Mouse (Mus musculus): ENCODE measurements around the gene Lrch3. TPM values are rescaled to one million over a fixed set of nuclear protein-coding genes. Genes with fewer than 3 reads are reported as not detected.

The Lrch3 gene
- total and polyA plus RNA-seq, 2 experiments from 2014 or later: 11.2 to 22.8 TPM

- H3K27me3 ChIP-seq (ENCODE audit: control insufficient read depth, insufficient read depth, low read length): no peaks in the 10 kb centered on the region
- no peak overlapping the region for H3K27ac ChIP-seq (ENCODE audit: low read depth)
- H3K4me3 ChIP-seq (ENCODE audit: low read depth, low read length): no peak overlapping the region
- peaks cover 78% of the 10 kb centered on the region for H3K36me3 ChIP-seq (replicated peaks; ENCODE audit: control insufficient read depth, insufficient read depth, low read length)
- no peak overlapping the region for H3K9ac ChIP-seq (replicated peaks; ENCODE audit: low read depth, low read length)
- TF ChIP-seq CTCF (IDR thresholded peaks at IDR 0.05; ENCODE audit: low read depth): no peak
- TF ChIP-seq EP300 (IDR thresholded peaks at IDR 0.05; ENCODE audit: low read depth): no peak
- no peaks in the 10 kb centered on the region for H3K4me1 ChIP-seq (ENCODE audit: control insufficient read depth, insufficient read depth)
- WGBS: 94% methylated on average over 2 of the region's 2 CpGs
- H3K9me3 ChIP-seq (replicated peaks; ENCODE audit: control insufficient read depth, low read length): no peaks in the 10 kb centered on the region
- ATAC-seq (ENCODE audit: insufficient read depth, low read depth) (no peak), DNase-seq (ENCODE audit: low spot score) (no peak)
- no peak overlapping the region for H3K4me2 ChIP-seq (ENCODE audit: low read depth, low read length)
These were observed 70.7 kb downstream of the Lrch3 start for GRCm38 (mm10) chr16:32984631-32985030.

GRCm38 (mm10) chr16:32992158-32992557, 78.3 kb downstream of the Lrch3 start:
- no peak for TF ChIP-seq EP300 (IDR thresholded peaks at IDR 0.05; ENCODE audit: low read depth)
- no peak for TF ChIP-seq CTCF (IDR thresholded peaks at IDR 0.05; ENCODE audit: low read depth)
- Histone ChIP-seq H3K36me3 (replicated peaks; ENCODE audit: control insufficient read depth, insufficient read depth, low read length) (peaks cover 81% of the 10 kb centered on the region), H3K9ac (replicated peaks; ENCODE audit: low read depth, low read length) (no peak overlapping the region), H3K9me3 (replicated peaks; ENCODE audit: control insufficient read depth, low read length) (no peaks in the 10 kb centered on the region), H3K4me3 (ENCODE audit: low read depth, low read length) (no peak overlapping the region), H3K4me2 (ENCODE audit: low read depth, low read length) (no peak overlapping the region), H3K4me1 (ENCODE audit: control insufficient read depth, insufficient read depth) (no peaks in the 10 kb centered on the region), H3K27me3 (ENCODE audit: control insufficient read depth, insufficient read depth, low read length) (no peaks in the 10 kb centered on the region), H3K27ac (ENCODE audit: low read depth) (no peak overlapping the region)
- ATAC-seq (ENCODE audit: insufficient read depth, low read depth) (no peak), DNase-seq (ENCODE audit: low spot score) (no peak)
- 92% methylated on average over 5 of the region's 5 CpGs for WGBS

- WGBS: 15% methylated on average over 9 of the region's 9 CpGs
- TF ChIP-seq CTCF (IDR thresholded peaks at IDR 0.05; ENCODE audit: low read depth) (no peak), EP300 (IDR thresholded peaks at IDR 0.05; ENCODE audit: low read depth) (no peak)
- Histone ChIP-seq H3K9me3 (replicated peaks; ENCODE audit: control insufficient read depth, low read length) (0 out of 2 replicates have a peak, but pooled peaks cover 4% of the 10 kb centered on the region), H3K36me3 (replicated peaks; ENCODE audit: control insufficient read depth, insufficient read depth, low read length) (peaks cover 68% of the 10 kb centered on the region), H3K4me3 (ENCODE audit: low read depth, low read length) (no peak overlapping the region), H3K4me1 (ENCODE audit: control insufficient read depth, insufficient read depth) (0 out of 2 replicates have a peak, but pooled peaks cover 5% of the 10 kb centered on the region), H3K27me3 (ENCODE audit: control insufficient read depth, insufficient read depth, low read length) (no peaks in the 10 kb centered on the region), H3K27ac (ENCODE audit: low read depth) (no peak overlapping the region), H3K4me2 (ENCODE audit: low read depth, low read length) (peak overlapping the region; percentile 8; the same call in 1 of the 2 replicates), H3K9ac (replicated peaks; ENCODE audit: low read depth, low read length) (no peak overlapping the region)
- DNase-seq (ENCODE audit: low spot score): peak; percentile 71
- peak; percentile 27; the same call in 1 of the 2 replicates for ATAC-seq (ENCODE audit: insufficient read depth, low read depth)
These were observed 91.3 kb downstream of the Lrch3 start for GRCm38 (mm10) chr16:33005216-33005615.

DNA sequence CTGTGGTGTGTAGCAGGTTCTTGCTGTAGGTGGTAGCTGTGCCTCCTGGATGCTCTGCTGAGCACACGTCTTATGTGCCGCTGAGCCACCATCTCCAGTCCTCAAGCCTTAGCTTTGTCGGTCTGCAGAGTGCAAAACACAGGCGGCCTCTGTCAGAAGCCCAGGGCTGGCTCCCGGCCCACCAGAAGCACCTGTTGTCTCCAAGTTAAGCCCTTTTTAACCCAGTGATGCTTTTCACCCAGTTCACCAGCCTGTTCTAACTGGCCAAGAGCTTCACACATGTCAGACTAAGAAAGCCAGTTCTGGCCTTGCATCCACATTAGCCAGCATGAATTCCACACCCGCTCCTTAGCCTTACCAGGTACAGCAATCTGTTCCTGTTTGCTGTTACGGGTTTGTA, 93.0 kb downstream of the Lrch3 start:
- Histone ChIP-seq H3K9ac (replicated peaks; ENCODE audit: low read depth, low read length) (no peak overlapping the region), H3K4me1 (ENCODE audit: control insufficient read depth, insufficient read depth) (0 out of 2 replicates have a peak, but pooled peaks cover 5% of the 10 kb centered on the region), H3K4me2 (ENCODE audit: low read depth, low read length) (no peak overlapping the region), H3K4me3 (ENCODE audit: low read depth, low read length) (no peak overlapping the region), H3K27ac (ENCODE audit: low read depth) (no peak overlapping the region), H3K9me3 (replicated peaks; ENCODE audit: control insufficient read depth, low read length) (no peaks in the 10 kb centered on the region), H3K36me3 (replicated peaks; ENCODE audit: control insufficient read depth, insufficient read depth, low read length) (peaks cover 63% of the 10 kb centered on the region), H3K27me3 (ENCODE audit: control insufficient read depth, insufficient read depth, low read length) (no peaks in the 10 kb centered on the region)
- WGBS: 91% methylated on average over 7 of the region's 7 CpGs
- TF ChIP-seq EP300 (IDR thresholded peaks at IDR 0.05; ENCODE audit: low read depth) (no peak), CTCF (IDR thresholded peaks at IDR 0.05; ENCODE audit: low read depth) (no peak)
- ATAC-seq (ENCODE audit: insufficient read depth, low read depth): no peak
- DNase-seq (ENCODE audit: low spot score): no peak

DNA sequence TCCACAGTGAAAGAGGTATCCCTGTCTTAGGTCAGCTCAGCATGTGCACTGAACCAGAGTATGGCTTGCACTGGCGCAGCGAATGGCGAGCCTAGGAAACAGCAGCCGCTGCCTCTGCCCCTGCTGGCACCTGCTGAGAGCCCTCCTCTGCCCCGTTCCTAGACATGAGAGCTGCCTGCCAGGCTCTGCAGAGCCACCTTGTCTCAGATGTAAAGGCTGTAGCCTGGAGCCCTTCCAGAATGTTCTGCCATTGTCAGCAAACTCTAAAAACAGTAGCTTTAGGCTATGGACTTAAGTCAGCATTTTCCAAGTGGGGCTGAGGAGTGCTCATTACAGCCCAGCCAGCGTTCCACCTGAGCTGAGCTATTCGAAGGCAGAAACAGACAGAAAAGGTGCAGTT, 93.5 kb downstream of the Lrch3 start:
- peaks cover 64% of the 10 kb centered on the region for H3K36me3 ChIP-seq (replicated peaks; ENCODE audit: control insufficient read depth, insufficient read depth, low read length)
- no peak for DNase-seq (ENCODE audit: low spot score)
- TF ChIP-seq CTCF (IDR thresholded peaks at IDR 0.05; ENCODE audit: low read depth): no peak
- TF ChIP-seq EP300 (IDR thresholded peaks at IDR 0.05; ENCODE audit: low read depth): no peak
- WGBS: 77% methylated on average over 7 of the region's 7 CpGs
- H3K9ac ChIP-seq (replicated peaks; ENCODE audit: low read depth, low read length): no peak overlapping the region
- H3K4me3 ChIP-seq (ENCODE audit: low read depth, low read length): no peak overlapping the region
- H3K27me3 ChIP-seq (ENCODE audit: control insufficient read depth, insufficient read depth, low read length): no peaks in the 10 kb centered on the region
- H3K4me1 ChIP-seq (ENCODE audit: control insufficient read depth, insufficient read depth): 0 out of 2 replicates have a peak, but pooled peaks cover 5% of the 10 kb centered on the region
- H3K27ac ChIP-seq (ENCODE audit: low read depth): no peak overlapping the region
- H3K9me3 ChIP-seq (replicated peaks; ENCODE audit: control insufficient read depth, low read length): no peaks in the 10 kb centered on the region
- no peak overlapping the region for H3K4me2 ChIP-seq (ENCODE audit: low read depth, low read length)
- ATAC-seq (ENCODE audit: insufficient read depth, low read depth): no peak

DNA sequence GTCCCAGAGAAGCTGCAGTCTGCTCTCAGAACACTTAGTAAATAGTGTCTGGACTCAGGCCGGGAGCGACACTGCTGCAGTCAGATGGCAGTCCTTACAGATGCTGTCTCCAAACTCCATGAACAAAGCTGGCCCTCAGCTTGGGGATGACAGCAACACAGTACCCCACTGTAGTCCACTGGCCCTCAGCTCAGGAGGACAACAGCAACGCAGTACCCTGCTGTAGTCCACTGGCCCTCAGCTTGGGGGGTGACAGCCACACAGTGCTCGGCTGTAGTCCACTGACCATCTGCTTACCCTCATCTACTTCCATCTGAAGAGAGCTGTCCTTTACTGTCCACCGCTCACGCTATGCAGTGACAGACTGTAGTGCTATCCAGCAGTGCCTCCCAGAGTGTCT, 96.3 kb downstream of the Lrch3 start:
- H3K4me3 ChIP-seq (ENCODE audit: low read depth, low read length): no peak overlapping the region
- TF ChIP-seq CTCF (IDR thresholded peaks at IDR 0.05; ENCODE audit: low read depth) (no peak), EP300 (IDR thresholded peaks at IDR 0.05; ENCODE audit: low read depth) (no peak)
- no peak for DNase-seq (ENCODE audit: low spot score)
- 86% methylated on average over 6 of the region's 6 CpGs for WGBS
- no peaks in the 10 kb centered on the region for H3K27me3 ChIP-seq (ENCODE audit: control insufficient read depth, insufficient read depth, low read length)
- no peak overlapping the region for H3K4me2 ChIP-seq (ENCODE audit: low read depth, low read length)
- no peak overlapping the region for H3K27ac ChIP-seq (ENCODE audit: low read depth)
- no peak overlapping the region for H3K9ac ChIP-seq (replicated peaks; ENCODE audit: low read depth, low read length)
- ATAC-seq (ENCODE audit: insufficient read depth, low read depth): no peak
- no peaks in the 10 kb centered on the region for H3K9me3 ChIP-seq (replicated peaks; ENCODE audit: control insufficient read depth, low read length)
- peaks cover 87% of the 10 kb centered on the region for H3K36me3 ChIP-seq (replicated peaks; ENCODE audit: control insufficient read depth, insufficient read depth, low read length)
- H3K4me1 ChIP-seq (ENCODE audit: control insufficient read depth, insufficient read depth): 0 out of 2 replicates have a peak, but pooled peaks cover 5% of the 10 kb centered on the region

Data from heart, postnatal 0 days (tissue).